Mouse (Mus musculus) kidney, adult 10 weeks (tissue): ENCODE measurements around the gene 4930568D16Rik. TPM values are rescaled to one million over a fixed set of nuclear protein-coding genes. Genes with fewer than 3 reads are reported as not detected.

Experiments
- polyA plus RNA-seq: library from polyadenylated mRNA; stranded (reverse); fragments of 350-450 nt; fragmentation: Illumina TruSeq; extraction: RNeasy Lipid Tissue Mini Kit (QIAGEN cat#74804); gene quantifications from one replicate; pipeline ENCODE4 v1.2.3, GENCODE M21; 2014; ENCODE audit warnings: low read depth, low replicate concordance

The 4930568D16Rik gene
- not detected for polyA plus RNA-seq

DNA sequence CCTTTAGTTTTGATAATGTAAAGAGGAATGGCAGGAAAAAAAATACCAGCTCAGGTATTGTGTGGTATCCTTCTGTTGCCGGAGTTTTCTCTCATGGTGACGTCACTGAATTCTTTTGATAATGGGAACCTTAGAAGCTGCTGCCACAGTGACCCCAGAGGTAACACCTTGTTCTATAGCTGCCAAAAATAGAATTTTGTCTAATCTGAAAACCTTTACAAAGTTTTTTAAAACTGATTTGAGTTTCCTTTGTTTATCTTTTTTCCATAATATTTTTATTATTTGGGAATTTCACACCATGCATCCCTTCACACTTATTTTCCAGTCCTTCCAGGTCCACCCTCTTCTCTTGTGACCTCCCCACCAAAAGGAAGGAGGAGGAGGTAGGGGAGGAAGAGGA, at the start of gene 4930568D16Rik:
Gene 4930568D16Rik (minus strand): TSS at position 101 of the 400 bp plus-strand sequence.

DNA sequence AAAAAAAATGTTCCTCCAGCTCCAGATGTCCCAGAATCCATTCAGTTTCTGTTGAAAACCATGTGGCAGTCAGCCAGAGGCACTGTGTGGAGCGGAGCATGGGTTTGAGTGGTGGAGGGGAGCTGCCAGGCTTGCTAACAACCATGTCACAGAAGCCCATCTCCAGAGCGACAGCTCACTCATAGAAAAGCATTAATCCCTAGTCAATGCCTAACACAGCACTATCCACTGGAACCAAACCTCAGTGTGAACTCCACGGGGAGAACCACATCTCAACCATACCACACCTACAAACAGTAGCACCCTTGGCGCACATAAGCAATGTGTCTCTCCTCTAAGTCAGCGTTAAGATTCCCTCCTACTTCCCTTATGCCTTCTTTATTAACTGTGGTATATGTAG, 29.6 kb upstream of the 4930568D16Rik start, which contains the start of gene 4930402F06Rik:
Gene 4930402F06Rik (minus strand): TSS at position 80 of the 400 bp plus-strand sequence.

DNA sequence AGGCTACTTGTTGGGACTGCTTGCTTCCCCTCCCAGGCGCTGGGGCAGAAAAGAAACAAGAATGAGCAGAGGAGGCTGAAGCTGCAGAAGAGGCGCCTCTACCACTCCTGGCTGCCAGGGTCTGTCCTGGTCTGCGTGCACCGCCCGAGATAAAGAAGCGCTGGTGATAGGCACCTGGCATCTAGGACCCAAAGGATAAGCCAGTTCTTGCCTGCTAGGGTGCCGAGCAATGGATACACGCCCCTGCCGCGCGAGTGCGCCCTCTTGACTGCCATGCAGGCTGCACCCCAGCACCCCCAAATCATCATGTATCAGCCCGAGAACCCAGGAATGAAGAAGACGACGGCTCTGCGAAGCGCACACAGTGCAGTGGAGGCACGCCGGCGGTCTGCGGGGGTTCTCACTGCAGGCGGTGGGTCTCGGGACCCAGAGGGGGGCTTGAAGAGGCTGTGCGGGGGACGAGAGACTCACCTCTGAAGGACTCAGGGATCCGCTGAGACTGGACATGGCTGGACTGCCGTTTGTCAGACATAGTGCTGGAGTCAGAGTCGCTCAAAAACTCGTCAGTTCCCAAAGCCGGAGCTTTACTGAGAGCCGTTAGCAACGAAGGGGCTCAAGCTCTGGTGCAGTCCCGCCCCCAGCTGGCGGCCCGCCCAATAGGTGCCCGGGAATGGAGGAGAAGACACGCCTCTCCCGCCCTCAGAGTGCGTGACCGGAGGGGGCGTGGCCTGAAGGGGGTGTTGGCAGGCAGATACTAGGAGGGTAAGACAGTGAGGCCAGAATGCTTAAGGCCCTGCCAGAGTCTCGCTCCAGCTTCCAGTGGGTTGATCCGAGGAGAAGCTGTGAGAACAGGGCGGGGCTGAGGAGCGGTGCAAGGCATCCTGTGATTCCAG, 30.9 kb downstream of the 4930568D16Rik start, which contains the start of gene Stom:
Gene Stom (minus strand): TSS at position 589 of the 893 bp plus-strand sequence.

Other genes starting within 250 kb of the 4930568D16Rik start
- 403 TPM for gene Rab14, start 166.6 kb downstream of the 4930568D16Rik start, polyA plus RNA-seq
- gene Gsn, start 111.3 kb downstream of the 4930568D16Rik start, polyA plus RNA-seq = 4.8 TPM
- 14.3 TPM for gene Stom, start 30.8 kb downstream of the 4930568D16Rik start, polyA plus RNA-seq
- gene 4930402F06Rik, start 29.4 kb upstream of the 4930568D16Rik start, polyA plus RNA-seq = not detected
- gene Ggta1, start 95.5 kb upstream of the 4930568D16Rik start, polyA plus RNA-seq = 9.9 TPM
- 1.2 TPM for gene Dab2ip, start 190.5 kb upstream of the 4930568D16Rik start, polyA plus RNA-seq